Mouse (Mus musculus) c-Kit-positive CD71-negative TER-119-negative erythroid progenitor cells, embryonic 14.5 days (primary cell): ENCODE data around the gene Ugt1a6b.

Experiments
- DNase-seq: peaks from one replicate; pipeline ENCODE4 v3.0.0-alpha.2; 2013; ENCODE audit warnings: low read depth

The Ugt1a6b gene

GRCm38 (mm10) chr1:88261706-88262105, 158.7 kb downstream of the Ugt1a6b start:
- DNase-seq = no peak

GRCm38 (mm10) chr1:88262255-88262654, 159.2 kb downstream of the Ugt1a6b start:
- DNase-seq = no peak

DNA sequence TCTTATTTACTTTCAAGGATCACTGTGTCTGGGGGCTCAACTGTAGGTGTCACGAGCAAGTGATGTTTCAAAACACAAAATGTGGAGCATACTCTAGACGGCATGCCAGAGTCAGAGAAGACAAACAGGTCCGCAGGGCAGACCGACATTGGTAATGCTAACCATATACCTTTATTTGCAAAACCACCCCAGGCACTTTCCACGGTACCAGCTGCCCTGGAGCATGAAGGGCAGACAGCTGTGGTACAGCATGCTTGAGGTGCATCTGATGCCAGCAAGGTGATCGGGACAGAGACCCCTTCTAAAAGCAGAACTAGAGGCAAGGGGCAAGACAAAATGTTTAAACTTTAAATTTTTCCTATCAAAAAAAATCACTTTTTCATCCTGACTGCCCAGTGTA, 159.9 kb downstream of the Ugt1a6b start:
- no peak for DNase-seq

- no peak for DNase-seq
Measured at GRCm38 (mm10) chr1:88263778-88264177, 160.7 kb downstream of the Ugt1a6b start.

GRCm38 (mm10) chr1:88264237-88264868, 161.3 kb downstream of the Ugt1a6b start:
- no peak for DNase-seq

DNA sequence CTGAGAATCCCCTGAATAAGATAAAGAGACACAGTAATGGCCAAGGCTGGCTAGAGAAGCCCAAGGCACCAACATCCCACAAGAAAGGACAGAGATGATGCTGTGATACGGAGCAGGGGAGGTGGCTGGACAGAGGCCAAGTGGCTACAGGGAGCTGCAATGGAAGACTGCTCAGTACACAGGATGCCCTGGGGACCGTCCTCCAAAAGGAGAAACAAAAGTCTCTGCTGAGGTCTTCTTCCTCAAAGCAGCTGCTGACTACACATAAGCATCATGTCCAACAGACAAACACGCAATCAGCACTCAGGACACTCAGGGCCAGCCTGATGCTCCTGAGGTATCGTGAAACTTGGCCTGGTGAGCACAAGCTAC, 161.8 kb downstream of the Ugt1a6b start:
- DNase-seq = no peak

DNA sequence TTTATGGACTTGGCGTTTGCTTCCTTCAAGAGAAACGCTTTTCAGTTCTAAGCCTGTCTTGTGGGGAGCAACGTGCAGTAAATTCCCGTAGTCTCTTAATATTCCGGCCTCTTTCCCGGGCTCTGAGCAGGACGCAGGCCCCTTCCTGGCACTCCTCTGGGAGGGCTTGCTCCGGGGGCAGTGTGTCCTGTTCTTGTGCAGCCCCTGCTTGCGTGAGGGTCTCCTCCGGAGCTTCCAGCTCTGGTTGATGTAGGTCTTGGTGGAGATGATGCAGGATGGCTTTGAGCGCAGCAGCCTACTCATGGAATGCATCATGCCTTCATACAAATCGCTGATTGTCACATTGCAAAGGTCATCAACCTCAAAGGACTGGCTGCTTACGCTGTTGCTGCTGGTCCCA, 163.1 kb downstream of the Ugt1a6b start:
- no peak for DNase-seq

- DNase-seq = no peak
Measured at GRCm38 (mm10) chr1:88267489-88267888, 164.4 kb downstream of the Ugt1a6b start.

- DNase-seq = no peak
Measured at GRCm38 (mm10) chr1:88268070-88268469, 165.0 kb downstream of the Ugt1a6b start.
